Mouse (Mus musculus): ENCODE measurements at regions not wholly inside any gene's neighbourhood (a gene's known extent, or its start where the extent isn't known, plus 50 kb on each side); places are given as distances from the start of the nearest gene placed in this dataset.

DNA sequence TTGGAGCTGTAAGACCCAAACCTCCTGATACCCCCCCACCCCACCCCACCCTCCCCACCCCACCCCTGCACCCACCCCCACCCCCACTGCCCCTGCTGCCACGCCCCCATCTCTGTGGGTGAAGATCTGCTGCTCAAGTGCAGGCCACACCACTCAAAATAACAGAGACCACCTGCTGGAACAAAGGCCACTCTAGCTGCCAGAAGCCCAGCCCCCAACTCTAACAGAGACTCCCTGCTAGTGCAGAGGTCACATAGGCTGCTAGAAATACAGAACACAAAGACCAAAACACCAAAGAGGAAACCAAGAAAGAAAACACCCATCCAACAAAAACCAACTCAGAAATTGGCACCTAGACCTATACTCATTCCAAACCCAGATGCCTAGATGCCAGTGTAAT is 58.9 kb downstream of the Olfr267 start:
- DNase-seq (ENCODE audit: low read depth, low spot score) = no peak
- Histone ChIP-seq H3K36me3 (ENCODE audit: control insufficient read depth, insufficient read depth, low read length, poor library complexity, severe bottlenecking) (no peaks in the 10 kb centered on the region), H3K27me3 (ENCODE audit: control insufficient read depth, insufficient read depth, low read length, poor library complexity, severe bottlenecking) (no peaks in the 10 kb centered on the region)

DNA sequence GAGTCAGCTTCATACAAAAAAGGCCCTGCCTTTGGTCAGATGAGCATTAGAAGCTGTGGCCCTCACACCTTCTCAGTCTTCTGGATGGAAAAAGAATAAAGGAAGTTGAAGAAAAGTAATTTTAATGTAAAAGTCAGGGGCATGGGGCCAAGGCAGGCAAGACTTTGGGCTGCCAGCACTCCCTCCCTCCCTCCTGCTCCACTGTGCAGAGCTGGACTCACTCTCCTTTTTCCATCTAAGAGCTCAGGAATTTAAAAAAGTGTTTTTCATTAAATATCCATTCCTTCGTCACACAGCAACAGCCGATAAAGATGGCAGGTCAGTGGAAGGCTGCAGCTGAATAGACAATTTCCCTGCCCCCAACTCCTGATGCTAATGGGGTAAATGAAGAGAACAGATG is 61.1 kb downstream of the Olfr267 start:
- no peak for DNase-seq (ENCODE audit: low read depth, low spot score)
- no peaks in the 10 kb centered on the region for H3K36me3 ChIP-seq (ENCODE audit: control insufficient read depth, insufficient read depth, low read length, poor library complexity, severe bottlenecking)

DNA sequence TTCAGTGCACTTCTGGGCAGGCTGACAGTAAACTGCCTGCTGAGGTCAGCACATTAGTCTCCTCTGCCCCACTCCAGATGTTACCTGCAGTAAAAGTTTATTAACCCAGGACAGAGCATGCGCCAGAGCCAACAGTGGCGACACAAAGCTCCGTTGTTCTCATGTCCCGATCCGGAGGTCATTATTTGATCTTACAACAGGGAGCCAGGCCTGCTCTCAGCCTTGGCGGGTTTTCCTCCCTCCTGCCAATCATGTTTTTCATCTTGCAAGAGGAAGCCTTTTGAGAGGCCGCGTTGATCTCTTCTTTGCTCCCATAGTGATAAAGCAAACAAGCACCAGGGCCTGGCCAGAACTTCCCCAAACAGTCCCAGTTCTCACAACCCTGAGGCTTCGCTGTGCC is 64.7 kb downstream of the Olfr267 start:
- DNase-seq (ENCODE audit: low read depth, low spot score) = no peak
- H3K27me3 ChIP-seq (ENCODE audit: control insufficient read depth, insufficient read depth, low read length, poor library complexity, severe bottlenecking) = no peaks in the 10 kb centered on the region
- no peaks in the 10 kb centered on the region for H3K36me3 ChIP-seq (ENCODE audit: control insufficient read depth, insufficient read depth, low read length, poor library complexity, severe bottlenecking)

More for the DNA sequence above, 61.1 kb downstream of the Olfr267 start:
- H3K27me3 ChIP-seq (ENCODE audit: control insufficient read depth, insufficient read depth, low read length, poor library complexity, severe bottlenecking) = no peaks in the 10 kb centered on the region

DNA sequence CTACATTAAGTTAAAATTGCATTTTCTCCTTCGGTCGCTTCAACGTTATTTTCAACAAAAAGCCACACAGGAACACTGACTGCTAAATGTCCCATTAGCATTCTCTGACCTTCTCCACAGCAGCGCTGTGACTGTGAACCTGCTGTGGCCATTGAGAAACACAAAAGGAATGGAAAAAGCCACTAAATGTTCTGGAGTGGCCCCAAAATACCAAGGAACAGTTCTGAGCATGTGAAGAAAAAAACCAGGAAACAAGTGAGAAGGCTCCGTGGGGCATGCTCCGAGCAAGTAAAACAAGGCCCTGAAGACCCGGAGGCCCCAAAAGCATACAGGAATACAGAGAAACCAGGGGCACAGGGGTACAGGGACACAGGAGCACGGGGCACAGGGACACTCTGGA is 66.8 kb downstream of the Olfr267 start:
- DNase-seq (ENCODE audit: low read depth, low spot score) = no peak
- Histone ChIP-seq H3K27me3 (ENCODE audit: control insufficient read depth, insufficient read depth, low read length, poor library complexity, severe bottlenecking) (no peaks in the 10 kb centered on the region), H3K36me3 (ENCODE audit: control insufficient read depth, insufficient read depth, low read length, poor library complexity, severe bottlenecking) (no peaks in the 10 kb centered on the region)

DNA sequence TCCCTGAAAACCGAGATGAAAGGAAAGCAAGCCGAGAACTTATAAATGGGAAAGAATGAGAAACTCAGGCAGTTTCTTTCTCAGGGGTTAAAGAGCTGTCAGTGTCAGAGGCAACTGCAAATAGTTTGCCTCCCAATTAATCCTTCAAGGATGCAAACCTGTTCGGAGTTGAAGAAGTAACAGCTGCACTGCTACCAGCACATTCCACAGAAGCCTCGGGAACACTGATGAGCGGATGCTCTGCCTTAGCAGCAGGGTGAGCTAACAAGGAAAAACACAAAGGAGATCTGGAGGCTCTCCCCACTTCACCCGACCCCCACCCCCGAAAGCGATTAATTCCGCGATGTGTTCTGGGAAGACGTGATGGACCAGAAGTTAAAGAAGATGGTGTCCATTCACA is 71.1 kb downstream of the Olfr267 start:
- Histone ChIP-seq H3K36me3 (ENCODE audit: control insufficient read depth, insufficient read depth, low read length, poor library complexity, severe bottlenecking) (no peaks in the 10 kb centered on the region), H3K27me3 (ENCODE audit: control insufficient read depth, insufficient read depth, low read length, poor library complexity, severe bottlenecking) (no peaks in the 10 kb centered on the region)
- no peak for DNase-seq (ENCODE audit: low read depth, low spot score)

DNA sequence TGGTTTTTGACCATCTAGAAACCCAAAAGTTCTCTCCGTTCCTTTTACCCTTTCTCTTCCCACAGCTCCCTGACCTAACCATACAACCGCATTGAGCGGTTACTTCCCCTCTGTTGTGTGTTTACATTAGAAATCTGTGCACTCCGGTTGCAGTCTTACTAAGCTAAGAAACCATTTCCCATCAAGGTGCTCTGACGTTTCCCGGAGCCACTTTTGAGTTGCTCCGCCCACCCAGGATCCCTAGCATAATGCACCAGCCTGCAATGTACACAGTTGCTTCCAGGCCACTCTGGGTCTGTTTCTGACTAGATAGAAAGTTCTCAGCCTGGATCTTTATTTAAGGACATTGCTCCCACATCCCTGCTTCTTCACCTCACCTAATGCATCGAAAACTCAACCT is 71.7 kb downstream of the Olfr267 start:
- no peaks in the 10 kb centered on the region for H3K27me3 ChIP-seq (ENCODE audit: control insufficient read depth, insufficient read depth, low read length, poor library complexity, severe bottlenecking)
- H3K36me3 ChIP-seq (ENCODE audit: control insufficient read depth, insufficient read depth, low read length, poor library complexity, severe bottlenecking) = no peaks in the 10 kb centered on the region
- no peak for DNase-seq (ENCODE audit: low read depth, low spot score)

DNA sequence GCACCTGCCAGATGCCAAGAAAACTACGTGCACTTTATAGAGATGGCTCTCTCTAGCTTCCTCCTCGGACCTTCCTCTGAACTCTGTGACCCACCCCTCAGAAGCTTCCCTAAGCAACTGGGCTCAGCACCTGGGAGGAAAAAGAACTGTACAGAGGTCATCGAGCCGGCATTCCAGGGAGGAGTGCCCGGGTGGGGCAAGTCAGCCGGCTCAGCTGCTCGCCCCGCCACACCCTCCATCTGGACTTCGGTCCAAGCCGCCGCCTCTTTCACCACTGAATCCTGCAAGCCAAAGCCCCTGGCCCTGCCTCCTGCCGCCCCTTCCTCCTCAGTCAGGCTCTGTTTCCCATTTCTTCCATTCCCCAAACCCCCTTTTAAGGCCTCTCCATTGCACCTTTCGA is 73.3 kb downstream of the Olfr267 start:
- no peak for DNase-seq (ENCODE audit: low read depth, low spot score)
- Histone ChIP-seq H3K27me3 (ENCODE audit: control insufficient read depth, insufficient read depth, low read length, poor library complexity, severe bottlenecking) (no peaks in the 10 kb centered on the region), H3K36me3 (ENCODE audit: control insufficient read depth, insufficient read depth, low read length, poor library complexity, severe bottlenecking) (no peaks in the 10 kb centered on the region)

DNA sequence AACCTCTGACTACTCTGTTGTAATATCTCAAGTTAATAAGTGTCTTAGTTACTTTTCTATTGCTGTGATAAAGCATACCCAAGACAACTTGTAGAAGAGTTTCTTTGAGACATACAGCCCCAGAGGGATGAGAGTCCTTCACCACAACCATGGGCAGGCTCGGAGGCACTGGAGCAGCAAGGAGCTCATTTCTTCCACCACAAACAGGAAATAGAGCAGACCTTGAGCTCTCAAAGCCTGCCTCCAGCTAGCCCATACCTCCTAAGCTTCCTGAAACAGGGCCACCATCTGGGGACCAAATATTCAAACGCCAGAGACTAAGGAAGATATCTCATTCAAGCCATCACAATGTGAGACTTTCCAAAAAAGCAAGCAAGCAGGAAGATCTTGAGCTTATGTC is 74.6 kb downstream of the Olfr267 start:
- no peaks in the 10 kb centered on the region for H3K36me3 ChIP-seq (ENCODE audit: control insufficient read depth, insufficient read depth, low read length, poor library complexity, severe bottlenecking)
- no peaks in the 10 kb centered on the region for H3K27me3 ChIP-seq (ENCODE audit: control insufficient read depth, insufficient read depth, low read length, poor library complexity, severe bottlenecking)
- no peak for DNase-seq (ENCODE audit: low read depth, low spot score)

DNA sequence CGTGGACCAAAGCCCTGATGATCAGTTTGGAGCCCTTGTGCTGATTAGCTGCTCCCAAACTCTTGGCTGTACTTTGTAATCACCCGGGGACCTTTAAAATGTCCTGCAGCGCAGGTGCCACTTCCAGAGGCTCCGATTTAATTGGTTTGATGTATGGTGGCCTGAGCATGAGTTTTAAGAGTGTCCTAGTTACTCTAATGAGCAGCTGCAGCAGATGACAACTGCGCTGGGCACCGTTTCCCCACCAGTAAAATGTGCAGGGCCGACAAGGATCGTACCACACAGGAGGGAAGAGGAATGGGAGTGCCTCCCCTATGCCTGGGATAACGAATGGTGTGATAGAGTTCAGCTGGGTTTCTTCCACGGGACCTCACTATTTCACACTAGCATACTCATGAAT is 75.3 kb downstream of the Olfr267 start:
- no peaks in the 10 kb centered on the region for H3K36me3 ChIP-seq (ENCODE audit: control insufficient read depth, insufficient read depth, low read length, poor library complexity, severe bottlenecking)
- no peaks in the 10 kb centered on the region for H3K27me3 ChIP-seq (ENCODE audit: control insufficient read depth, insufficient read depth, low read length, poor library complexity, severe bottlenecking)
- DNase-seq (ENCODE audit: low read depth, low spot score) = no peak

DNA sequence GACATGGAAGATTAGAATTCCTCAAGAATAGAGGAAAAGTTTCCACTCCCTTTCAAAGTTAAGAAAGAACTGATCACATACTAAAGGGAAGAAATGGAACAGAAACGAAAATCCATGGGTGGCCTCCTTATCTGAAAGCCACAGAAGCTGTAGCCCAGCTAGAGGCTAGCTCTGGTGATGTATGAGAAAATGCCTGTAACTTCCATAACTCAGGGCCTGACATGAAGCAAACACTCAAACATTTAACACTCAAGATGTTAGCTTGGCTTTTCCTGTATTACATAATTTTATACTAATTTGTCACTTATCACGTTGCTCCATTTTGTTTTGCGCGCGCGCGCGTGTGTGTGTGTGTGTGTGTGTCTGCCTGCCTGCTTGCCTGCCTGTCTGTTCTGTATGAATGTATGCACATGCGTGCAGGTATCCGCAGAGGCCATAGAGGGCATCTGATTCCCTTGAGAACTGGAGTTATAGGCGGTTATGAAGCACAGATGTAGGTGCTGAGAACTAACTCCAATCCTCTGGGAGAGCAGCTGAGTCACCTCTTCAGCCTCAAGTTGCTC is 88.2 kb downstream of the Olfr267 start:
- H3K27me3 ChIP-seq (ENCODE audit: control insufficient read depth, insufficient read depth, low read length, poor library complexity, severe bottlenecking) = no peaks in the 10 kb centered on the region
- no peak for DNase-seq (ENCODE audit: low read depth, low spot score)
- no peaks in the 10 kb centered on the region for H3K36me3 ChIP-seq (ENCODE audit: control insufficient read depth, insufficient read depth, low read length, poor library complexity, severe bottlenecking)

DNA sequence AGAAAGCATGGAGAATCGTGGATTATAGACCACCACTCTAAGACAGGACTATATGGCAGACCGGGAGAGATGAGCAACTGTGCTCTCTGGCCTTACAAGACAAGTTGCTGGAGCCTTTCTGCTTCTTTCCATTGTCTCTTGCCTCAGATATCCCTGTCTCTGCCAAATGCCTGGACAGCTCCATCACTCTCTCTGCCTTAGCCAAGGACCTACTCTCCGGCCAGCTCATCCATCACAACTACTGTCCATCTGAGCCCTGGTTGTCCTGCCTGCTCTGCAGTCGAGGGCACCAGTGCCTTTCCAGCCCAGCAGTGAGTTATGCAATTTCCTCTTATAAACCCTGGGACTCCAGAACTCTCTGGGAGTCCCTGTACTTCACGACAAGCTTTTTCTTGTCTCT is 88.7 kb downstream of the Olfr267 start:
- DNase-seq (ENCODE audit: low read depth, low spot score) = no peak
- no peaks in the 10 kb centered on the region for H3K36me3 ChIP-seq (ENCODE audit: control insufficient read depth, insufficient read depth, low read length, poor library complexity, severe bottlenecking)
- H3K27me3 ChIP-seq (ENCODE audit: control insufficient read depth, insufficient read depth, low read length, poor library complexity, severe bottlenecking) = no peaks in the 10 kb centered on the region

DNA sequence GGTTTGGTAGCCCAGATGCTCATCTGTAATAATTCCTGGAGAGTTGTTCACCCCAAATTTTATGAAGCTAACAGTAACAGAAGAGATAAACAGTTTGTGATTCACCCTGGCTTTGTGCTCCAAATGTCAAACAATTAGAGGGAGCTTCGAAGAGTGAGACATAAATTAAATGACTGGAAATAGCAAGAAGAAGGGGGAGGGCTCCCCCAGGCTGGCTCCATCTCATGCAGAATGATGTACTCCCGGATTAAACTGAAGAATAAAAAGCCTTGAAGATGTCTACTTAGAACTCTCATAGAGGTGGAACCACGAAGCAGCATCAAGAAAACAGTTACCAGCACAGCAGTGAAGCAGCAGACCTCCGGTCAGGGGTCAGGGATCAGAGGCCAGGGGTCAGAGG is 90.8 kb downstream of the Olfr267 start:
- Histone ChIP-seq H3K27me3 (ENCODE audit: control insufficient read depth, insufficient read depth, low read length, poor library complexity, severe bottlenecking) (no peaks in the 10 kb centered on the region), H3K36me3 (ENCODE audit: control insufficient read depth, insufficient read depth, low read length, poor library complexity, severe bottlenecking) (no peaks in the 10 kb centered on the region)
- DNase-seq (ENCODE audit: low read depth, low spot score) = no peak

DNA sequence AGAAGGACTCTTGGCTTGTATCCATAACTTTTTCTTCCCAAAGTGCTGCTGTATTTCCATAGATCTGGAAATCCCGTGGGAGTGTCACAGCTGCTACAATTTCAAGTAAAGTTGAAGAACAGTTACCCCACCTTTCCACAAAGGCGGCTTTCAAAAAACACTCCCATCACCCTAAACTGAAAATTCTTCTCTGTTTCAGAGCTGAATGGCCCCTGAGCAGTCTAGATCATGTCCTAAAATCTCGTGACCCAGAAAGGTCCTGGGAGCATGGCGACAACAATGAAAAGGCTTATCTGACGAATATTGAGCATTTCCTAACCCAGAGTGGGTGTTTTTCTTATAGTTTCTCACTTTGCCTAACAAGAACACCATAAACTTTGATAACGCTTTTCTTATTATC is 92.2 kb downstream of the Olfr267 start:
- Histone ChIP-seq H3K36me3 (ENCODE audit: control insufficient read depth, insufficient read depth, low read length, poor library complexity, severe bottlenecking) (no peaks in the 10 kb centered on the region), H3K27me3 (ENCODE audit: control insufficient read depth, insufficient read depth, low read length, poor library complexity, severe bottlenecking) (no peaks in the 10 kb centered on the region)
- no peak for DNase-seq (ENCODE audit: low read depth, low spot score)

DNA sequence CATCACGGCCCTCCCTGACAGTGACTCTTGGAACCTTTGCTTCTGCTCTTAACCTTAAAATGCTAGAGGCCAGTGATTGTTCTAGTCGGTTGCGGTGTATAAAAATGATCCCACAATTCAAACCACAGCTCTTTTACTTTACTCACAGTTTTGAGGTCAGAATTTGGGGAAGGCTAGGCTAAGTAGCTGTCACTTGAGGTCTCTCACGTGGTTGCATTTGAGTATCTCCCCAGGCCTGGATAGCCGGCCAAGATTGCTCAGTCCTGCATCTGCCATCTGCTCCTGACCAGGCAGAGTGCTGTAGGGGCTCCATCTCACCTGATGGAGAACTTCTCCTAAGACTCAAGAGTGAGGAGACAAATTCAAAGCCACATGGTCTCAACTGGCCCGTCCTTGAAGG is 94.5 kb downstream of the Olfr267 start:
- DNase-seq (ENCODE audit: low read depth, low spot score) = no peak
- Histone ChIP-seq H3K27me3 (ENCODE audit: control insufficient read depth, insufficient read depth, low read length, poor library complexity, severe bottlenecking) (no peaks in the 10 kb centered on the region), H3K36me3 (ENCODE audit: control insufficient read depth, insufficient read depth, low read length, poor library complexity, severe bottlenecking) (no peaks in the 10 kb centered on the region)

DNA sequence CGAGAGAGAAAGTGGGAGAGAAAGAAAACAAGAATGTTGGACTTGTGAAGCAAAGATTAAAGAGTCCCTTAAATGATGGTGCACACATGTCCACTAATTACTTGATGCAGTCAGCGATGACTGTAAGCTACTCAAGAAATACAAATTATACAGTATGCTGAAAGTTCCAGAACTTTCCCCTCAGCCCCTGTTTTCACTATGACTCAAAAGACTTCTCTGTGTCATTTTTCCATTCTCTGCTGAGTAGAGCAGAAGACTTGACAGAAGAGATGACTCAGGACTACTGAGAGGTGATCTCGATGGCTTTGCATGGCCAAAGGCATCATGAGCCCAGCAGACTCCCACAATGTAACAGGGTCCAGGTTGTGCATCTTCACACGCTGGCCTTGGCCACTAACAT is 105.6 kb downstream of the Olfr267 start:
- no peaks in the 10 kb centered on the region for H3K36me3 ChIP-seq (ENCODE audit: control insufficient read depth, insufficient read depth, low read length, poor library complexity, severe bottlenecking)
- H3K27me3 ChIP-seq (ENCODE audit: control insufficient read depth, insufficient read depth, low read length, poor library complexity, severe bottlenecking) = no peaks in the 10 kb centered on the region
- DNase-seq (ENCODE audit: low read depth, low spot score) = no peak

DNA sequence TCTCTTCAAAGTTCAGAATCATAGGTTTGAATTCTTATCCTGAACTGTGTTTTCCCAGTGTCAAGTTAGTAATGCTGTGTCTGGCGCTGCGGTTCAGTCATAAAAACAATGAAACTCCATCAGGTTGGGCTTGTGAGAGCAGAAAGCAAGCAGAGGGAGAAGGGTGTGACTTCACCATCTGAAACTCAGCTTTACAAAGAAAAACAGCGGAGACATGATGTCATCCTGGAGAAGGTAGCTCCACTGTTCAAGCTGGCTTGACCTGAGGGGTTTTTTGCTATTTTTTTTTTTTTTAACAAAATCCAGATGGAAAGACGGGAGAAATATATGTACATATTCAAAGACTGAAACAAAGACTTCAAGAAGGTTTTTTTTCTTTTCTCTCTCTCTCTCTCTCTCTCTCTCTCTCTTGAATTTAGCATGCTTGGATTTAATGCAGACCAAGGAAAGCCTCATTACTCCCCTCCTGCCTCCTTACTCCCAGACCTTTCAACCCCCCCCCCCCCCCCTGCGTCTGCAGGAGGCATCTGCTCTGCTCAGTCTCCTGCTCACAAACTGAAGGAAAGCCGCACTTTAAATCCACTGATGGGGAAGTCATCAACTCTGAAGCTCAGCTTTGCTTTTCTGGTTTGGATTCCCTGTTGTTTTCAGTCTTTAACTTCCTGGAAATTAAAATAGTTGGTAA is 109.7 kb downstream of the Olfr267 start:
- Histone ChIP-seq H3K27me3 (ENCODE audit: control insufficient read depth, insufficient read depth, low read length, poor library complexity, severe bottlenecking) (no peaks in the 10 kb centered on the region), H3K36me3 (ENCODE audit: control insufficient read depth, insufficient read depth, low read length, poor library complexity, severe bottlenecking) (no peaks in the 10 kb centered on the region)
- no peak for DNase-seq (ENCODE audit: low read depth, low spot score)

Data from splenic B cell, adult 2 months (primary cell).